Mouse (Mus musculus): ENCODE results near the gene Sh3yl1.
A peak's percentile ranks its signal among the peaks of the same experiment; 100 is the strongest.

Gene Sh3yl1

DNA sequence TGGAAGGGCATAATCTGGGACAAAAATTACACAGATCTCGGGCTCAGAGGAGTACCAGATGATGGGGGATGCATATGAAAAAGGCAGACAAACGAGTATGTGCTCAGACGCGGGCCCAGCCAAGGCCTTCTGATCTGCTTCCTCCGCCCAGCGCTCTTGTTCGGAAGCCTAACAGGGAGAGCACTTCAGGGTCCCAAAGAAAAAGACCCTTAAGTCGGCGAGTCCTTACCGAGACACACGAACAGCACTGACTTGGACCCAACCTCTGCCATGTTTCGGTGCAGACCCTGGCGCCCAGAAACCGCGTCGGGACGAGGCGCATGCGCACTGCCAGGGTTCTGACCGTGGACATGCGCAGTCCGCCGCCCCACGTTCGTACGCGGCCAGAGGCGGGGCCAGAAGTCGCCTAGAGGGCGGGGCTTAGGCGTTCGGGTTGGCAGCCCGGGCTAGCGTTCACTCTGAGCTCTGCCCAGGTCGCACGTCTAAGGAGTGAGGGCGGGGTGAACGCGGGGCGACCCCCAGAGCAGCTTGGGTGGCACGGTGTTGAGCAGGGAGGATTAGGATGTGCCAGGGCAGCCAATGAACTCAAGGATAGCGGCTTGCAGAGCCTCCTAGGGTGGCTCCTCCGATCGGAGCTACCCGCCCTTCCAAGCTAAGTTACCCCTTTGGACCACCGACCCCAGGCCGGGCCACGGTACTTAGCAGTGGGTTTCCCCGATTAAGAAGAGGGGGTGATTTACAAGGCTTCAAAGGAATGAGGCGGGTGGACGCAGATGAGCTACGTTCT lies at the start of gene Sh3yl1, which contains the start of gene Acp1:
TSS of gene Sh3yl1 (plus strand) at position 408 of the 787 bp plus-strand sequence.
TSS of gene Acp1 (minus strand) at position 329 of the 787 bp plus-strand sequence.
- peak; percentile 96 for DNase-seq

DNA sequence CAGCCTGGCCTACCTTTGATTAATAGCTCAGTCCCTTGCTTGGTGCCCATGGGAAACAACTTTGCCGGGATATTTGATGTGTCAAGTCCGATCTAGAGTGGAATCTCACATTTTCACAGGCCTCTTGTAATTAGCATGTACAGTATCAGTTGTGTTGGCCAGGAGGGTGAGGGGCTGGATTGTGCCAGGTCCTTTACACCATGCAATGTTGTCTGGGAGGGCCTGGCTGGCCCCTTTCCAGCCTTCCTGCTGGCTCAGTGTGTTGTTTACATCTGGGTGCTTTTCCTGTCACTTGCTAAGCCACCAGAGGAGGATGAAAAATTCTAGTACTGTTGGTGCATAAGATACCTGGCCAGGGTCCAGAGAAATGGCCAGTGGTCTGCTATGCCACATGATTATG lies 47.1 kb upstream of the Sh3yl1 start:
- DNase-seq: no peak

DNA sequence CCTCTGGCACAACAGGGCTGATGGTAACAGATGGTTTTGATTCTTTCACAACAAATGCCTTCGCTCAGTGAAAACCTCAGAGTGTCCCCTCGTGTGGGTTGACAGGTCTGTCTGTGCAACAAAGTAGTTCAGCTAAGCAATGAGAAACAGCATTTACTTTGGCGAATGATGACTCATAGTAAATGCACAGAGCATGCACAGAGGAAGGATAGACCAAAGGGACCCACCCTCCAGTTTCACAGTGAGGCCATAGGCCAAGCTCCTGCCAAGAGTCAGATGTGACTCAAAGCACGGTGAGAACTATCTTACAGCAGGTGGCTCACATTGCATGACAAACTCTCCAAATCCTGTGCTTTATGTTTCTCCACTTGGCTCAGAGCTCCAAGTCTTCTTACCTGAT lies 45.7 kb upstream of the Sh3yl1 start:
- DNase-seq: no peak

DNA sequence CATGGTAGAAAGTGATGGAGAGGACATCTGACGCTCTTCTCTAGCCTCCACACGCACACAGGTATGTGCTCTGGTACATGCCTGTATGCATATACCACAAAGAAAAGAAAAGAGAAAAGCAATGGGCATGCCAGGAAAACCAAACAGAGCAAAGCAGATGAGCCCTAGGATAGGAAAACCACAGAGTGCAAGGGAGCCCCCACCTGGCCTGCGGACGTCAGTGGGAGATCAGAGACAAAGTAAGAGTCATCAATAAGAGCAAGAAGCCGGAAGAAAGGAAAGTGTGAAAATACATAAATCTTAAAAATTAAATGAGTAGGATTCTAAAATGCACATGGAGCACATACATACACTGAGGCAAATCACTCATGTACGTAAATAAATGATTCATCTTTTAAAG lies 32.0 kb upstream of the Sh3yl1 start:
- no peak for DNase-seq

DNA sequence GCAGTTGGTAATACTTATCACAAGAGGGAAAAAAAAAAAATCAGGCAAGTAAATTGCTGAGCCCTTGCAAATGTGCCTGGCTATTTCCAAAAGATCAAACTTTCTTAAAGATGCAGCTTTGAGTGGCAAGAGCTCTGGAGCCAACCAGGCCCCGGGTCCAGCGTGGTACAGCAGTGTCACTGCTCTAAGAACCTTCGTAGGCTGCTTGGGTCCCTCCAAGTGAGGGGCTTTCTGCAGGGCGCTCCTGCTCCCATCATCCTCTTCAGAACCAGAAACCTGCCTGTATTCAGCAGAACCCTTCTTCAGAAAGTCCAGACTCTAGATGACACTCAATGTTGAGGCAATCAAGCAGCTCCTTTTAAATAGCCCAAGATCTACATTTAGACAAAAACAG lies 27.9 kb upstream of the Sh3yl1 start:
- DNase-seq: no peak

DNA sequence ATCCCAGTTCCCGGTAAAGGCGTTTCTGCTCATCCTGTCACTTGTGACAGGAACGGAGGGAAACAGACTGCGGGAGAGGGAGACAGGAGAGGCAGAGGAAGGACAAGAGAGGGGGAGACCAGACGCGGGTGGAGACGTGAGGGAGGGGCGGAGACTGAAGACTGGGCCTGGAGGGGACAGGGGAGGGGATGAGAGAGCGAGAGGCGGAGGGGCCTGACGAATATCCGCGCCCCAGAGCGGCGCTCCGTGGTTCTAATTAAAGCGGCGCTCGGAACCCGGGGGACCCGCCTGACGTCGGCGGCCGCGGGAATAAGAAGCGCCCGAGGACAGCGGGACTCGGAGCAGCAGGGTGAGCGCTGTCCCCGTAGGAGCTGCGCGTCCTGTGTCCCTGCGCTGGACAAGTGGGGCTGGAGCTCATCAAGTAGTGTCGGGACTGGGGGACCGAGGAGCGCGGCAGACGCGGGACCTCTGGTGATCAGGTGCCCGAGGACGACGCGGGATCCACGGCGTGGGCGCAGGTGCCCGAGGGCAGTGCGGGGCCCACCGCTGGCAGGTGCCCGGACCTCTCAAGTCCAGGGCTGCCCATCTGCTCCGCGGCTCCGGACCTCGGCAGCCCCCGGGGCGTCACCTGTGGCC lies 27.4 kb upstream of the Sh3yl1 start, which contains the start of gene Alkal2:
TSS of gene Alkal2 (plus strand) at position 337 of the 636 bp plus-strand sequence.
- no peak for DNase-seq

DNA sequence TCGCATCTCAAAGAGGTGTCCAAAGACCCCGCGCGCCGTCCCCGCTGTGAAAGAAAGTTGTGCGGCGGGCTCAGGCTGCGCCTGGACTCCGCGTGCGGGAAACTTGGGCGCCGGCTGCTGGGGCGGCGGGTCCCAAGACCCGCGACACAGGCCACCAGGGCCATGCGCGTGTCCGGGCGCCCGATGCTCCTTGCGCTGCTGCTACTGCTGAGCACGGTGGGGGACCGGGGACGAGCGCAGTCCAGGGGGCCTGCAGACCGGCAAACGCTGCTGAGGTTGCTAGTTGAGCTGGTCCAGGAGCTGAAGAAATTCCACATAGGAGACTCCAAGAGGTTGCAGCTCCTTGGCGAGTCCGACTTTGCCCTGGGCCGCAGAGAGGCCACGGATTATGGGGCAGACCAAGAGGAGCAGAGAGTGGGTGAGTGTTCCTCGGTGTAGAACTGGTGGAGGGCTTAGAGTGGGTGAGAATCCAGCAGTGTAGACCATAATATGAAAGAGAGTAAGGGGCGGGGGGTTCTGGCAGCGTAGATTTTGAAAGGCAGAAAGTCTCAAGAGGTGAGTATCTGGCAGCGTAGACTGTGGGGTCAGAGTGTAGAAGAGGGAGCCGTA lies 26.7 kb upstream of the Sh3yl1 start:
- DNase-seq: no peak

DNA sequence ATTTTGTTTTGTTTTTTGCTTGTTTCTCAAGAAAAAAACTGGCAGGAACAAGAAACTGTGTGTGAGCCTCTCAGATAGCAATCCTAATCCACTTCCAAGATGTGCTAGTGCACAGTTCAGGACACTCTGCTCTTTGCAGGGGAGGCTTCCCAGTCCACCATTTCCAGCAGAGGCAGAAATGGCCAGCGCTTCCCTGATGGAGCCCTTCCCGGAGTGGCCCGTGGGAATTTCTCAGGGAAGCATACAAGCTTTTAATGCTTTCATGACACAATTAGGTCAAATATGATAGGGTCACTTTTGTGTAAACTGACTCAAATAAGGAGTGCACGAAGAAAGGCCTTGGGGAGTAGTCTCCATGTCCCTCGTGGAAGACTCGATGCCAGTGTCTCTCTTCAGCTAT lies 25.6 kb upstream of the Sh3yl1 start:
- no peak for DNase-seq

DNA sequence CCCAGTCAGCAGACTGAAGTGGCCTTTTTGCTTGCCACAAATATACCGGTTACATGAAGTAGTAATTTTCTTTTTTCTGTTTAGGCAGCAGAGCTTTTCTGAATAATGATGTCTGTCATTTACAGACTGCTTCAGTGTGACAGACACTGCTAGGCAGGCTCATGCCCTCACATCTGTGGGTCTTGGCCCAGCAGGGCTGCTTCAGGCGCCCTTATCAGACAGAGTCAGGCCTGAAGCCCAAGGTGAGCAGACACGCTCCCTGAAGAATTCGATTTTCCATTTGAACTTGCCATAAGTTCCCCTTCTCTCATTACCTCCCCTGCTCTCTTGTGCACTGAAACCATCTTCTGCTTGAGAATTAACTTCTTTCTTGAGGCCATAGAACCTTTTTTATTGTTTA lies 23.5 kb upstream of the Sh3yl1 start:
- DNase-seq: no peak

DNA sequence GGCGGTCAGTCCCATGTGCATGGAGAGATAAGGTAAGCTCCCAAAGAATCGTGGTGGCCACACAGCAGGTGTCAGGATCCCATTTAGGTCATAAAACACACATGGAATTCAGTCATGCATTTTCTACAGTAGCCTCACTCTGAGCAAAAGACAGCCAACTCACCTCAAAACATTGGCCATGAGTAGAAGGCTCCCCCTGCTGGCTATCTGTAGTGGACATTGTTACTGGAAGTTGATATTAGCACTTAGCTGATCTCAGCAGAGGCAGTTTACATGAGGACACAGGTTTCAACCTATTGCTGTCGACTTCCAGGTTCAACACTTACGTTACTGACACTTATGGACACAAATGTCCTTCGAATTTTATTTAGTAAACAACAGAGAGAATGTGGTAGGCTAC lies 21.4 kb upstream of the Sh3yl1 start:
- DNase-seq: peak; percentile 55

DNA sequence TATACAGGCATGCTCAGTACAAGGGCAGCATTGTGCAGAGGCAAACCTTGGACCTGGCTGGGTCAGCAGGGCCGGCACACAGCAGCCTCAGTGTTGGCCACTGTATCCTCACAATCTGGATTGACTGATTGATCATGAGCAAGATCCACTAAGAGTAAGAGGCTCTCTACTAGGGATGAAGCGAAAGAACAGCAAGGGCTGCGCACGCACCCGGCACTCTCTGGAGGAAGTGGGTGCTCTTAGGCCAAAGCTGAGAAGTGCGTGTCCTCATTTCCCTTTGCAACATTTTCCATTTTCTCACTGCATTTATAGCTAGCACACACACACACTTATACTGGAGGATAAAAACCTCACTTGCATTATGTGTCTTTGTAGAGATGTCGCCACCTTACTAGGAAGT lies 20.0 kb upstream of the Sh3yl1 start:
- DNase-seq: no peak

DNA sequence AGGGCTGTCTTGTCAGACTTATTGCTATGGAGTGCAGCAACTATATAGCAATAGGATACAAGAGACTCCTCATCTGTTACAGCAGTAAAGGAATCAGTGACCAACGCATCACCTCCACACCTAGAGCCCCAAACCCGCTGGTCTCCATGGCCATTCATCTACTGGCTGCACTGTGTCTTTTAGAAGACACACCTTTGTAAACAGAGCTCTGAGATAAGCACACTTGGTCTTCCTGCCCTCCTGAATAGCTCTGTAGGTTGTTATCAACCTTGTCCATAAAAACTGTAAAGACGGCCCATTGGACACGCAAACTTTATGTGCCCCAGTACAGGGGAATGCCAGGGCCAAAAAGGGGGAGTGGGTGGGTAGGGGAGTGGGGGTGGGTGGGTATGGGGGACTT lies 14.4 kb upstream of the Sh3yl1 start:
- no peak for DNase-seq

DNA sequence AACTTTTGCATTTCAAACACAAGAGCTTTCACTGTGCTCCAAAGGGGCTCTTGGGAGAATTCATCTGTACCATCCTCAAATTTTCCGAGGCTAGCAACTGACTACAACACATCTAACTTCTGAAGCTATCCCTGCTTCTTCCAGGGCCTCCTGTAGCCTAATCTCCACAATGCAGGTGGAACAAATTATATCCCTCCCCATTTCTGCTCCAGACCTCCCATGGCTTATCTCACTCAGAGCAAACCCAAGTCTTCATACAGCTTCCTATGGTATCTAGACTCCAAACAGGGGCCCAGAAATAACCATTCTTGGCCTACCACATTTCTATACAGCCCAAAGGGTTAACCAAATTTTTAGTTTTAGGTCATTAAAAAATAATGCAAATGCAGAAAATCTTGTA lies 2.8 kb upstream of the Sh3yl1 start:
- DNase-seq: no peak

DNA sequence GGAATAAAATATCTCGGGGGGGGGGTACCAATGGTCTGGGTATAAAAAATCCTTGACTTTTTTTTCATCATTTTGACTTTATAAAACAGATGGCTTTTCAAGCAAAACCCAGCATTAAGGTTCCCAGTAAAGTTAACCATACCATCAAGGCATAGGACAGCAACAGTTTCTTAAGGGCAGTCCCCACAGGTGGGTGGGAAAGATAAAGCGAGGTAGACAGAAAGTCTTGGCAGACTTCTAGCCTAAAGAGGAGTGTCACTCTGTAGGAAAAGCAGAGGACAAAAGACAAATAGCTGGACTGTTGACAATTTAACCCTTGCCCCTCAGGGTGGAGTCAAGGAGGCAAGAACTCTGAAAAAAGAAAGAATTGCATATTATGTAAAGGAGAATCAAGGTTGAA lies 1.6 kb upstream of the Sh3yl1 start:
- no peak for DNase-seq

DNA sequence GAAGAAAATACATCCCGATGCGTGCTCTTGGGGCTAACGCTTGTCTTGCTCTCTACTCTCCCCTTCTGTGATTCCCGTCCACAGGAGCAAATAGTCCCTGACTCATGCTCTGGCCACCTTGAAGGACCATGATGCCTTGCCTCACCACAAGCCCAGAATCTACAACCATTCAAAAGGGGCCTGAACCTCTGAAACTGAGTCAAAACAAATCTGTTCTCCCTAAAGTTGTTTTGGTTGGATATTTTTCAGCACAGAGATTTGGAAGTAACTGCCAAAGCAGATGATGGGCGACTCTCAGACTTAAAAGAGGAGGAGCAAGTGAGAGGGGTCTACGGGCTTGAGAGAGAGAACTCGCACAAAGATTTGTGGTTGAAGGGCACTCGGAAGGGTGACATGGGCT lies 608 bp upstream of the Sh3yl1 start:
- no peak for DNase-seq

DNA sequence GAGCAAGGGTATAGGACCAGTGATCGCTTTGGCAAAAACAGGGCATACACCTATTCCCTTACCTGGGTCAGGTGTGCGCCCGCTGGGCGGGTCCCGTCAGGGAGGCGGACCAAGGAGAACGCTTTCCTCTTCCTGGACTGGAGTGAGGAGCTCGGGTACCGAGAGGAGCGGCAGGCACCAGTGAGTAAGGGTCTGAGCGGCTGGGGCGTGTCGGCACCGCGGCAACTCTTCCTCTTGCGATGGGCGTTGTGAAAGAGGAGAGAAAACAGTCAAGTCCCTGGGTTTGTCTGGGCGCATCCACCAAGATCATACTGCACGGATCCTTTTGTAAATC lies 547 bp downstream of the Sh3yl1 start:
- DNase-seq: no peak

DNA sequence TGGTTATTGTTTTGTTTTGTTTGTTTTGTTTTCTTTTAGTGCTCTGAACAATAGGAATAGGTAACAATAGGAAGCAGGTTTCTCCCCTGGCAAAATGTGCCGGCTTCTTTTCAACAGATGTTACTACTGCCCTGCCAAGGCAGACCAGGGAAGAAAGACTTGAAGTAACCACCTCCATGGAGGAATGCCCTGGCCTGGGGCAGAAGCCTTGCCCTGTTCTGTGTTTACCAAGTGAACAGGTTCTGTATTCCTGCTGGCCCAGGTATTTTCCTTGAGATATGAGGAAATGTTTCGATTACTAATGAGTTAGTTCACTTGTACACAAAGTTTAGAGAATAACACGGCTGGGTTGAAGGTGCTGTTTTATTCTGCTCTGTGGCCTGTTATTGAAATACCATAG lies 1.4 kb downstream of the Sh3yl1 start:
- DNase-seq: peak; percentile 14

DNA sequence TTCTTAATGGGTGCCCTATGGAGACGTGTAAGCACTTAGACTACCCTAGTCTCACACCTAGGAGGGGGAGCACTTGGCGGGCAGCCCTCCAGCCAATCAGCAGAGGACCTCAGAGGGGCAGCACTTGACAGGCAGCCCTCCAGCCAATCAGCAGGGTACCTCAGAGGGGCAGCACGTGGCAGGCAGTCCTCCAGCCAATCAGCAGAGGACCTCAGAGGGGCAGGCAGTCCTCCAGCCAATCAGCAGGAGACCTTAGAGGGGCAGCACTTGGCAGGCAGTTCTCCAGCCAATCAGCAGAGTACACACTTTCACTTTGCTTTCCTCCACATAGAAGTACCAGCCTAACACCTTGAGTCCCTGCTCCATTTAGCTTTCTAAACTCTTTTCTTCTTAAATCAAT lies 10.9 kb downstream of the Sh3yl1 start:
- DNase-seq: no peak

DNA sequence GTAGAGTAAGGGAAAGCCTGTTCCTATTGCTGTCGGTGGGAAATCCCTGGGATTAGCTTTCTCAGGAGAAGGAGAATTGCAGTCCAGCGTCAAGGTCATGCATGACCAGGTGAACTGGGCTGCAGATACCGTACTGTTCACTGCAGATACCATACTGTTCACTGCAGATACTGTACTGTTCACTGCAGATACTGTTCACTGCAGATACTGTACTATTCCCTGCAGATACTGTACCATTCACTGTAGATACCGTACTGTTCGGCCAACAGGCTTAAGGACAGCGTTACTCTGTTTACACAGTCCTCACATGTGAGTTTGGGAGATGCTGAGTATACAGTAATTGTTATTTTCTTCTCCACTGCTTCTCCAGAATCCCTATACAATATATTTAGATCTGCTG lies 16.7 kb downstream of the Sh3yl1 start:
- no peak for DNase-seq

DNA sequence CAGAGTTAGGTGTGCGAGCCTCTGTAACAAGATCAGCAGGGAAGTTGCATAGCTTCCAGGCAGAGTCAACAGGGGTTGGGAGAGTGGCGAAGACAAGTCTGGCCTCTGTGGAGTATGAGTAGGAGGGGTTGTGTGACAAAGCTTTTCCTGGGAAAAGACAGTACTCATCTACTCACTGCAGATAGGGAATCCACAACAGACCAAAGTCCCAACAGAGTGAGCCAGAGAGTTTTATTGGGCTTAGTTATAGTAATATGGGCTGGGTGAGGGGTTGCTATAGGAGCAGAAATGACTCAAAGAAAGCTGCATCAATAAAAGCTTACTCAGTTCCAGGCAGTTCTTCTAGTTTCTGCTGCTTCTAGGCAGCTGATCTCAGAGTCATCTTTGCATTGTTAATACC lies 21.8 kb downstream of the Sh3yl1 start:
- DNase-seq: no peak

DNA sequence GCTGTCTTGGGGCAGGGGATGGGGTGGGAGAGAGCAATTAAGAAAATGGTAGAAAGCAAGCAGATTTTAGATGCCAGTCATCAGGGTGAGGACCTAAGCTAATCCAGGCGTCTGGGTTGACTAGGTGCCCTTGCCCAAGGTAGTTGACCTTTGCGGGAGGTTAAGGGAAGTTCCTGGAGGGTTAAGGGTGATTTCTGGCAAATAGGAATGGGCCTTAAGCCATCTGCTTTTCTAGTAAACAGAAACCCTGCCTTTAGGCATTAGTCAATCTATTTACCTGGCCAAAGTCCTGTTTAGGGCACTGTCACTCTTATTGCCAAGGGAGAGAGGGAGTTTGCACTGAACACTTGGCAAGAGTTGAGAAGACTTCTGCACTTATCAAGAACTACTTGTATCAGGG lies 25.4 kb downstream of the Sh3yl1 start:
- no peak for DNase-seq

DNA sequence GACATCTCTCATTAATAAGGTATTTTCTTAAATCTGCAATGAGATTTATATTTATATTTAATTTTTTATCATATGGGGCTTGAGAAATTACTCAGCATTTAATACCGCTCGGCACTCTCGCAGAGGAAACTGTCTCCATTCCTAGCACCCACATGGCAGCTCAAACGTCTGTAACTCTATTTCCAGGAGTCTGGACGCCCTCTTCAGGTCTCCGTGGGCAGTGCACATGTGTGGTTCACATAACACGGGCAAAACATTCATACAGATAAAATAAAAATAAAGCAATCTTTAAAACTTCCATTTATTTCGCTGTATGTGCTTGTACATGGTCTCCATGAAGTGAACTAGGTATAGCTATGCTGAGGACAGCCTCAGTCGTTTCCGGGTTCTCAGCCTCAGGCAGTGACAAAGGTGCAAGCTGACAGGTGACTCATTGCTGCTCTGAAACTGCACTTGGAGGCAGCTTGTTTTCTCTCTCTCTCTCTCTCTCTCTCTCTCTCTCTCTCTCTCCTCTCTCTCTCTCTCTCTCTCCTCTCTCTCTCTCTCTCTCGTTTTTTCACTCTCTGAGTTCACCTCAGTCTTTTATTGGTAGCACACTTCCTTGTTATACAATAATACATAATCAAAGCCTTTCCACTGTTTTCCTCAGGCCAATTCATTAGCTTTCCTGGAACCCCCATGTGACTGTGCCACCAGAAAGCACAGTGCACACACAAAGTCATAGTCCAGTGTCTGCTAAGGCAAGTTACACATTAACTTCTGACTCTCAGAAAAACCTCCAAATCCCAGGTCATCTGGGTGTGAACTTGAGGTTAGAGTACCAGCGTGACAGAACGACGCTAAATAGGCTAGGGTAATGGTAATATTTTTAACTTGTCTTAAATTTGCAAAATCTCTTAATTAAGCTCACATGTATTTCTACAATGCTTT lies 31.9 kb downstream of the Sh3yl1 start:
- no peak for DNase-seq

DNA sequence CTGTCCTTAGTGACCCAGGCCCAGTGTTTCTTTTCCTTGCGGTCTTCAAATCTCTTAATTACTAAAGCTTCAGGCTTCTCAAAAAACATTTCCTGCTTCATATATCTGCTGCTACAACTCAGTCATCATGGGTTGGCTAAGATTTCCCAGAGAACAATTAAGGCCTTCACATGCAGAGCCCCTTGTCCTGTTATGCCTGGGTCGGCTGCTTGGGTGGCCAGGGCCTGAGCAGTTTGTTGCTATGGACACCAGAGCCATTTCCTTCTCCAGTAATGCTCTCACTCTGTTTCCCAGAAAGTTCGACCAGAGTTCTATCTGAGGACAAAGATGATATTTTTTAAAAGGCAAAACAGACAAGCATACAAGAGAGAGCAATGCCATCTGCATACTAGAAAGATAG lies 32.7 kb downstream of the Sh3yl1 start:
- DNase-seq: no peak
